Mouse (Mus musculus): ENCODE measurements around the gene Vmn1r81.

The Vmn1r81 gene

GRCm38 (mm10) chr7:12268169-12268568 lies at the start of gene Vmn1r81:
Gene Vmn1r81 (minus strand): TSS chr7:12268269.
- DNase-seq: no peak

- DNase-seq: no peak
These were observed 32.1 kb upstream of the Vmn1r81 start, which contains the start of gene Vmn1r82 for GRCm38 (mm10) chr7:12300130-12300529. Gene Vmn1r82 (plus strand): TSS chr7:12300430.

GRCm38 (mm10) chr7:12204141-12204540 lies 63.9 kb downstream of the Vmn1r81 start:
- DNase-seq: no peak

All from embryo, embryonic 11 days (tissue).